Mouse (Mus musculus): ENCODE measurements around the gene Ccser2. TPM values are rescaled to one million over a fixed set of nuclear protein-coding genes. Genes with fewer than 3 reads are reported as not detected.

Gene Ccser2
- polyA plus RNA-seq (2012; rRNA removed) = 10.1 and 10.2 TPM in 2 replicates

GRCm38 (mm10) chr14:36968628-36969147 lies at the start of gene Ccser2:
Ccser2 (minus strand) TSS chr14:36968777.

Other genes starting within 250 kb of the Ccser2 start
- 0.23 TPM in 1 of 2 replicates, not detected in the other for gene Rgr, start 80.2 kb upstream of the Ccser2 start, polyA plus RNA-seq (2012; rRNA removed)
- not detected in 2 replicates for gene Lrit1, start 86.1 kb upstream of the Ccser2 start, polyA plus RNA-seq (2012; rRNA removed)
- gene Lrit2, start 99.2 kb upstream of the Ccser2 start, polyA plus RNA-seq (2012; rRNA removed) = not detected in 2 replicates
- 3.3 and 3.4 TPM in 2 replicates for gene Cdhr1, start 129.6 kb upstream of the Ccser2 start, polyA plus RNA-seq (2012; rRNA removed)
- gene 2610528A11Rik, start 145.2 kb upstream of the Ccser2 start, polyA plus RNA-seq (2012; rRNA removed) = 656 and 706 TPM in 2 replicates
- 88.1 and 104 TPM in 2 replicates for gene Ghitm, start 166.5 kb upstream of the Ccser2 start, polyA plus RNA-seq (2012; rRNA removed)

All from colon, adult 2 months (tissue).